Mouse (Mus musculus) liver, adult 2 months (tissue): ENCODE data around the gene Btbd2.

Source experiments
- CTCF ChIP-seq: fragments of 200-500 bp; IDR thresholded peaks from 2 replicates; pipeline ENCODE4 v1.5.1; 2011; ENCODE audit warnings: low read depth, low read length, control low read depth
- POLR2A ChIP-seq: fragments of 200-500 bp; IDR thresholded peaks from 2 replicates; pipeline ENCODE4 v1.6.1; 2011; ENCODE audit warnings: low read length, control low read depth; ENCODE audit not compliant: insufficient read depth; ENCODE audit errors: extremely low read depth

DNA sequence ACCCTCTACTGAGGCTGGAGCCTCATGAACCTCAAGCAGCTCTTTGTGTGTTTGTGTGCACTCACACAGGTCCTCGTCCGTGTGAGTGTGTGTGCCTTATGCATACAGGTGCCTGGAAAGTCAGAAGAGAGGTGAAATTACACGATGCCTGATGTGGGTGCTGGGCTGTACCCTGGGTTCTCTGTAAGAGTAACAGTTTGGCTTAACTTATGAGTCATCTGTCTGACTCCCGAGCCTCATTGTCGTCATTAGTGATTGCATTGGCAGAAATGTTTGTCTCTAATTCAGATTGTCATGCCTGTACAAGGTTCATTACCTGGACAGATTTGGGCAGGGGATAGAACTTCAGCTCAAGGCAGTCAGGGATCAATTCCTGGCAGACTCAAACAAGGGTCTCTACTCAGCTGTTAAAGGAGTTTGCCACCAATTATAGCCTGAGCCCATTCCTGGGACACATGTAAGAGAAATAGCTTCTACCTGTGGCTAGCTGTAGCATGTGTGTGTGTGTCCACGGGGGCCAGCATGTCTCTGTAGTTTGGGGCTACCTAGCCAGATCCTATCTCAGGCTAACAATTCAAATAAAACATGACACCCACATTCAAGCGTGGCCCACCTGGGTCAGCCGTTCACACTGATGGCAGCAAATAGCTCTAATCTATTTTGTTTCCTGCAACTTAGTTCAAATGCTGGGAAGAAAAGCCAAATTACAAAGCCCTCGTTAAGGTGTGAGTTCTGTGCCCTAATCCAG lies 20.4 kb upstream of the Btbd2 start:
- TF ChIP-seq POLR2A (no peak), CTCF (no peak)
